8 mouse cellular contexts compared by ENCODE assay signal in genomic region chr17:81064979-81065311, GRCm38 (mm10). TPM values are rescaled to one million over a fixed set of nuclear protein-coding genes. Genes with fewer than 3 reads are reported as not detected.
DNase-seq lines count a peak whose midpoint lies in the region; ATAC-seq and TF ChIP-seq lines count a peak whose summit lies in the region.

Gene Thumpd2, minus strand, starts transcription at chr17:81065082.

- H3K4me1 ChIP-seq in embryonic facial prominence, embryonic 14.5 days (ENCODE audit: control insufficient read depth, insufficient read depth, low read length) = no peaks in the 10 kb centered on the region
- H3K4me1 ChIP-seq in heart, adult 2 months (ENCODE audit: control insufficient read depth, insufficient read depth, low read length) = peaks cover 3% of the 10 kb centered on the region
- peaks cover 9% of the 10 kb centered on the region; the same call in 1 of the 2 replicates for H3K4me1 ChIP-seq in limb, embryonic 13.5 days
- H3K4me1 ChIP-seq in midbrain, embryonic 16.5 days (ENCODE audit: control insufficient read depth, insufficient read depth, low read length) = no peaks in the 10 kb centered on the region; the same call in 1 of the 2 replicates

- 0 out of 2 replicates have a peak, but pooled peaks cover 7% of the 10 kb centered on the region for H3K36me3 ChIP-seq in embryonic facial prominence, embryonic 14.5 days (ENCODE audit: control insufficient read depth, insufficient read depth, low read length)
- peaks cover 2% of the 10 kb centered on the region; the same call in 1 of the 2 replicates for H3K36me3 ChIP-seq in heart, adult 2 months (ENCODE audit: control insufficient read depth, insufficient read depth, low read length)
- peaks cover 23% of the 10 kb centered on the region for H3K36me3 ChIP-seq in limb, embryonic 13.5 days
- no peaks in the 10 kb centered on the region for H3K36me3 ChIP-seq in midbrain, embryonic 16.5 days (ENCODE audit: control insufficient read depth, insufficient read depth, low read length)

- TF ChIP-seq POLR2A in heart, adult 2 months (IDR thresholded peaks at IDR 0.05; ENCODE audit: insufficient read depth, low read depth, low read length) = 0 out of 2 replicates have a peak, but pooled peaks have one; percentile 42

- peak; percentile 84 for DNase-seq in 3T3-L1 (ENCODE audit: low read depth, low spot score)
- DNase-seq in adrenal gland, postnatal 4 days (ENCODE audit: low spot score in 2 of 2) = peak; percentile 82 to 83
- peak; percentile 95 for DNase-seq in embryonic facial prominence, embryonic 14.5 days (ENCODE audit: low spot score)
- peak; percentile 91 to 93 for DNase-seq in heart, adult 2 months
- peak; percentile 78 to 87 for DNase-seq in kidney, adult 8-10 months
- peak; percentile 85 to 93 for DNase-seq in spleen, postnatal 10 days (ENCODE audit: low spot score in 2 of 2)

- H3K9me3 ChIP-seq in embryonic facial prominence, embryonic 14.5 days (ENCODE audit: control insufficient read depth, low read length) = no peaks in the 10 kb centered on the region
- H3K9me3 ChIP-seq in limb, embryonic 13.5 days = no peaks in the 10 kb centered on the region
- no peaks in the 10 kb centered on the region for H3K9me3 ChIP-seq in midbrain, embryonic 16.5 days (replicated peaks; ENCODE audit: control insufficient read depth, low read length, poor library complexity, severe bottlenecking)

- H3K27ac ChIP-seq in embryonic facial prominence, embryonic 14.5 days (replicated peaks; ENCODE audit: low read depth, low read length) = peak within 1 kb of the TSS; percentile 75
- H3K27ac ChIP-seq in heart, adult 2 months = peak within 1 kb of the TSS; percentile 94
- peak within 1 kb of the TSS; percentile 67 for H3K27ac ChIP-seq in limb, embryonic 13.5 days
- H3K27ac ChIP-seq in midbrain, embryonic 16.5 days (ENCODE audit: low read length) = peak within 1 kb of the TSS; percentile 80

- H3K9ac ChIP-seq in embryonic facial prominence, embryonic 14.5 days (ENCODE audit: low read depth, low read length) = peak within 1 kb of the TSS; percentile 89
- peak within 1 kb of the TSS; percentile 98 for H3K9ac ChIP-seq in heart, adult 2 months (ENCODE audit: low read depth, low read length)
- peak within 1 kb of the TSS; percentile 94 for H3K9ac ChIP-seq in limb, embryonic 13.5 days
- peak within 1 kb of the TSS; percentile 95 for H3K9ac ChIP-seq in midbrain, embryonic 16.5 days (ENCODE audit: low read depth, low read length)

- H3K4me3 ChIP-seq in embryonic facial prominence, embryonic 14.5 days (ENCODE audit: low read depth, low read length) = peak within 1 kb of the TSS; percentile 74
- H3K4me3 ChIP-seq in heart, adult 2 months = peak within 1 kb of the TSS; percentile 85
- peak within 1 kb of the TSS; percentile 68 for H3K4me3 ChIP-seq in limb, embryonic 13.5 days
- H3K4me3 ChIP-seq in midbrain, embryonic 16.5 days (ENCODE audit: low read depth, low read length) = peak within 1 kb of the TSS; percentile 94

- H3K79me2 ChIP-seq in heart, adult 2 months (replicated peaks; ENCODE audit: control insufficient read depth, insufficient read depth, low read length) = no peaks in the 10 kb centered on the region; the same call in 1 of the 2 replicates

- no peaks in the 10 kb centered on the region for H3K27me3 ChIP-seq in embryonic facial prominence, embryonic 14.5 days (replicated peaks; ENCODE audit: control insufficient read depth, insufficient read depth, low read length)
- no peaks in the 10 kb centered on the region for H3K27me3 ChIP-seq in heart, adult 2 months (ENCODE audit: control insufficient read depth, insufficient read depth, low read length)
- H3K27me3 ChIP-seq in limb, embryonic 13.5 days = no peaks in the 10 kb centered on the region
- H3K27me3 ChIP-seq in midbrain, embryonic 16.5 days (ENCODE audit: control insufficient read depth, insufficient read depth, low read depth, low read length) = no peaks in the 10 kb centered on the region

- intact Hi-C loops in heart, adult 2 months (cut with DNase I) = loop anchor here (5.0 kb wide), 1 partner anchor 443 kb away; no protein-coding TSS in a partner anchor

- H3K4me2 ChIP-seq in embryonic facial prominence, embryonic 14.5 days (ENCODE audit: low read depth, low read length) = peak within 1 kb of the TSS; percentile 52
- H3K4me2 ChIP-seq in limb, embryonic 13.5 days (replicated peaks) = peak within 1 kb of the TSS; percentile 64
- peak within 1 kb of the TSS; percentile 73 for H3K4me2 ChIP-seq in midbrain, embryonic 16.5 days (ENCODE audit: low read length)

- TF ChIP-seq EP300 in heart, adult 2 months (IDR thresholded peaks at IDR 0.05; ENCODE audit: insufficient read depth, low read depth, low read length) = peak; percentile 28; the same call in 1 of the 2 replicates

- TF ChIP-seq CTCF in heart, adult 2 months (IDR thresholded peaks at IDR 0.05) = no peak

- 1% methylated on average over 23 of the region's 29 CpGs for WGBS in embryonic facial prominence, embryonic 14.5 days
- 1% methylated on average over 29 of the region's 29 CpGs for WGBS in heart, adult 2 months
- WGBS in limb, embryonic 13.5 days = 2% methylated on average over 29 of the region's 29 CpGs
- 1% methylated on average over 29 of the region's 29 CpGs for WGBS in midbrain, embryonic 16.5 days

- ATAC-seq in embryonic facial prominence, embryonic 14.5 days (ENCODE audit: low read depth) = peak; percentile 96
- ATAC-seq in limb, embryonic 13.5 days (ENCODE audit: low FRiP score, low read depth) = peak; percentile 93
- ATAC-seq in midbrain, embryonic 16.5 days = peak; percentile 95

RNA-seq across cellular contexts. Expression of gene Thumpd2, which starts in this region (rescaled TPM):
- 10 to 100 TPM; 17.4 to 19.2 TPM for total RNA-seq in adrenal gland, postnatal 4 days (2021)
- 11.6 and 15.1 TPM in 2 replicates for polyA plus RNA-seq in embryonic facial prominence, embryonic 14.5 days (2014; fragmentation: Nextera tagmentation; extraction: Ambion mirVana)
- total RNA-seq in heart, adult 2 months (2021) = 1 to 10 TPM; 3.9 to 4.8 TPM
- polyA plus RNA-seq in heart, adult 2 months (2012; rRNA removed) = 1.2 and 1.4 TPM in 2 replicates
- 19.0 TPM in 2 replicates for polyA plus RNA-seq in limb, embryonic 13.5 days (2015; fragmentation: Nextera tagmentation; extraction: Ambion mirVana)
- 6.9 and 7.2 TPM in 2 replicates for polyA plus RNA-seq in midbrain, embryonic 16.5 days (2015; fragmentation: Nextera tagmentation; extraction: Ambion mirVana)

Comparison
In these comparisons a context has a peak if more than half of its experiments do, and no peak if none do; other contexts are left out.
1. Peak in every context shown above with its lines: DNase-seq, ATAC-seq, H3K4me3 ChIP-seq and H3K27ac ChIP-seq.